Mouse (Mus musculus): Measurements from ENCODE around the gene 6330409D20Rik. TPM values are rescaled to one million over a fixed set of nuclear protein-coding genes. Genes with fewer than 3 reads are reported as not detected.

The 6330409D20Rik gene
- polyA plus RNA-seq, 1 experiment from 2014 or later = 0.38 TPM

DNA sequence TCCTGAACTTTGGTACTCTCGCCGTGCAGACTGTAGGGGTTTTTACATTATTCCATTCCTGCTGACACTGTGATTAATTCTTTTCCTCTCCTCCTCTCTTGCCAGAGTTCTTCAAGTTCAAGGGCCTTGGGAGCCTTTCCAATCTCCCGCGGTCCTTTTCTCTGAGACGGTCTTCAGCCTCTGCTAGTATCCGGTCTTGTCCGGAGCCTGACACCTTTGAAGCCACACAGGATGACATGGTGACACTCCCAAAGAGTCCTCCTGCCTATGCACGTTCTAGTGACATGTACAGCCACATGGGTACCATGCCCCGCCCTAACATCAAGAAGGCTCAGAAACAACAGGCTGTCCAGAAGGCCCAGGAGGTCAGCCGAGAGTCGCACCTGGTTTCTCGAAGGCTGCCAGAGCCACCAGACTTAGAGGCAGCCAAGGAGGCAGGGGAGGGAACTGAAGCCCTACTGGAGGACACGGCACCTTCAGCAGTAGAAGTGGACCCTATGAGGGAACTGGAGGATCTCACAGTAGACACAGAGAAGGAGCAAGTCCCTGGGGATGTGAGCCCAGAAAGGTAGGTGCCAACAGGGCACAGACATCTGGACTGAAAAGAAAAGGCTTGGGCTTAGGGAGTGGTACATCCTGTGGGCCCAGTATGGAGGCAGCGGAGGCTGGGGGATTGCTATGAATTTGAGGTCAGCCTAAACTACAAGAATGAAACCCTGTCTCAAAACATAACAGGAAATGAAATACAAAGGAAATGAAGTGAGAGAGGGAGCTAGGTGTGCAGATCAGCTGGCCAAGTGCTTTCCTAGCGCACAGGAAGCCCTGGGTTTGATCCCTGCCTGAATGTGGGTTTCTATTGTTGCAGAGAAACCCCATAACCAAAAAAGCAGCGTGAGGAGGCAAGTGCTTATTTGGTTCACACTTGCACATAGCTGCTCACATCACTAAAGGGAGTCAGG is 15.7 kb downstream of the 6330409D20Rik start:
- H3K27me3 ChIP-seq (replicated peaks; ENCODE audit: control insufficient read depth, insufficient read depth, low read length) = no peaks in the 10 kb centered on the region
- DNase-seq (ENCODE audit: low spot score) (no peak), ATAC-seq (replicated peaks; ENCODE audit: low FRiP score, low TSS enrichment, low read depth) (no peak)
- H3K27ac ChIP-seq (ENCODE audit: low read depth) = no peak overlapping the region
- H3K9ac ChIP-seq (ENCODE audit: low read length) = no peak overlapping the region
- no peaks in the 10 kb centered on the region; the same call in 1 of the 2 replicates for H3K36me3 ChIP-seq (ENCODE audit: control insufficient read depth, insufficient read depth, low read length)
- 72% methylated on average over 16 of the region's 16 CpGs for WGBS
- H3K9me3 ChIP-seq (ENCODE audit: control insufficient read depth, low read length) = no peaks in the 10 kb centered on the region
- no peak overlapping the region for H3K4me3 ChIP-seq (ENCODE audit: low read depth, low read length)
- H3K4me1 ChIP-seq (replicated peaks; ENCODE audit: control insufficient read depth, insufficient read depth, low read length) = peaks cover 17% of the 10 kb centered on the region
- H3K4me2 ChIP-seq (ENCODE audit: low read length) = no peak overlapping the region

DNA sequence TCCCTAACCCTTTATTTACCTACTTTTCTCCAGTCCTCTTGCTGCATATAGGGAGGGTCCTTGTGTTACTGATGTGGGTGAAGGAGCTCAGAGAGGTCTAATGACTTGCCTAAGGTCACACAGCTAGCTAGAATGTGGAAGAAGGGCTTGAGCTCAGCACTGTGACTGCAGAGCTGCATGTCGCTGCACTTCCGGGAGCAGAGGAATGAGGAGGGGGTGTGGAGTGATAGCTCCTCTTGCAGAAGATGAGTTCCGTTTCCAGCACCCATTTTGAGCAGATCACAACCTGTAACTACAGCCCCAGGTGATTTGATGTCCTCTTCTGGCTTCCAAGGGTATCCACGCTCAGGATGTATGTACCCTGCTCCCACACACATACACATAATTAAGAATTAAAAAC is 16.7 kb downstream of the 6330409D20Rik start:
- Histone ChIP-seq H3K9ac (ENCODE audit: low read length) (no peak overlapping the region), H3K27me3 (replicated peaks; ENCODE audit: control insufficient read depth, insufficient read depth, low read length) (no peaks in the 10 kb centered on the region), H3K9me3 (ENCODE audit: control insufficient read depth, low read length) (no peaks in the 10 kb centered on the region), H3K4me2 (ENCODE audit: low read length) (no peak overlapping the region), H3K36me3 (ENCODE audit: control insufficient read depth, insufficient read depth, low read length) (no peaks in the 10 kb centered on the region; the same call in 1 of the 2 replicates), H3K4me3 (ENCODE audit: low read depth, low read length) (no peak overlapping the region), H3K27ac (ENCODE audit: low read depth) (no peak overlapping the region), H3K4me1 (replicated peaks; ENCODE audit: control insufficient read depth, insufficient read depth, low read length) (peaks cover 17% of the 10 kb centered on the region)
- DNase-seq (ENCODE audit: low spot score) (no peak), ATAC-seq (replicated peaks; ENCODE audit: low FRiP score, low TSS enrichment, low read depth) (no peak)
- 85% methylated on average over 4 of the region's 4 CpGs for WGBS

DNA sequence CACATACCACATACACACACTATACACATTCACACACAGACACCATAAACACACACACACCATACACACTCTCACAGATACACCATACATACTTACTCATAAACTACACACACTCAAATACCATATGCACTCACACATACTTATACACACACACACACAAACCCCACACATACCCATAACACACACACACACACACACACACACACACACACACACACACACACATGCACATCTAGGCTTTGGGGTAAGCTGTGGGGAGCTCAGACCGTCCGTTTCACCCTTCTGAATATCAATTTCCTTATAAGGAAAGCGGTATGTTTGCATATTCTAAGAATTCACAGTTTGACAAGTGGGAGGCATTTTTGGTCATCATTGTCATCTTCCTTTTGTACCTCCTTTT is 18.2 kb downstream of the 6330409D20Rik start:
- Histone ChIP-seq H3K9ac (ENCODE audit: low read length) (no peak overlapping the region), H3K9me3 (ENCODE audit: control insufficient read depth, low read length) (no peaks in the 10 kb centered on the region), H3K27ac (ENCODE audit: low read depth) (no peak overlapping the region), H3K4me2 (ENCODE audit: low read length) (peak overlapping the region; percentile 43), H3K4me1 (replicated peaks; ENCODE audit: control insufficient read depth, insufficient read depth, low read length) (peaks cover 17% of the 10 kb centered on the region), H3K27me3 (replicated peaks; ENCODE audit: control insufficient read depth, insufficient read depth, low read length) (no peaks in the 10 kb centered on the region), H3K36me3 (ENCODE audit: control insufficient read depth, insufficient read depth, low read length) (no peaks in the 10 kb centered on the region; the same call in 1 of the 2 replicates), H3K4me3 (ENCODE audit: low read depth, low read length) (no peak overlapping the region)
- ATAC-seq (replicated peaks; ENCODE audit: low FRiP score, low TSS enrichment, low read depth) (no peak), DNase-seq (ENCODE audit: low spot score) (no peak)
- WGBS = 55% methylated on average over 3 of the region's 3 CpGs

DNA sequence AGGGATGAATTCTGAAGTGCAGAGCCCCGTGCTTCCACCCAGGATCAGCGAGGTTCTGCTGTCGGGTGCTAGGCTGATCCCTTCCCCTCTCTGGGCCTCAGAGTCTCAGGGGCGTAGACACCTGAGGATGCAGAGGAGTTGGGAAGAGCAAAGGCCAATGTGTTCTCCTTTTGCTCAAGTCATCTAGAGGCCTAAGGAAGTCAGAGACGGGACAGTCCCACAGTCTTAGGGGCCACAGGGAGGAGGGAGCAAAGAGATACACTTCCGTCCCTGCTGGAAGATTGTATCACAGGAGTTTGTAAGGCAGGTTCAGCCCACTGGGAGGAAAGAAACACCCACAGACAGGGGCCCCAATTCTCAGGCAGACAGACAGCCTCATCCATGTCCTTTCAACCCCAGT is 18.8 kb downstream of the 6330409D20Rik start:
- Histone ChIP-seq H3K4me2 (ENCODE audit: low read length) (peak overlapping the region; percentile 43), H3K9ac (ENCODE audit: low read length) (no peak overlapping the region), H3K36me3 (ENCODE audit: control insufficient read depth, insufficient read depth, low read length) (no peaks in the 10 kb centered on the region; the same call in 1 of the 2 replicates), H3K4me3 (ENCODE audit: low read depth, low read length) (peak overlapping the region; percentile 25; the same call in 1 of the 2 replicates), H3K4me1 (replicated peaks; ENCODE audit: control insufficient read depth, insufficient read depth, low read length) (peaks cover 17% of the 10 kb centered on the region), H3K27me3 (replicated peaks; ENCODE audit: control insufficient read depth, insufficient read depth, low read length) (no peaks in the 10 kb centered on the region), H3K27ac (ENCODE audit: low read depth) (no peak overlapping the region), H3K9me3 (ENCODE audit: control insufficient read depth, low read length) (no peaks in the 10 kb centered on the region)
- ATAC-seq (replicated peaks; ENCODE audit: low FRiP score, low TSS enrichment, low read depth) (no peak), DNase-seq (ENCODE audit: low spot score) (no peak)
- WGBS = 38% methylated on average over 6 of the region's 6 CpGs

DNA sequence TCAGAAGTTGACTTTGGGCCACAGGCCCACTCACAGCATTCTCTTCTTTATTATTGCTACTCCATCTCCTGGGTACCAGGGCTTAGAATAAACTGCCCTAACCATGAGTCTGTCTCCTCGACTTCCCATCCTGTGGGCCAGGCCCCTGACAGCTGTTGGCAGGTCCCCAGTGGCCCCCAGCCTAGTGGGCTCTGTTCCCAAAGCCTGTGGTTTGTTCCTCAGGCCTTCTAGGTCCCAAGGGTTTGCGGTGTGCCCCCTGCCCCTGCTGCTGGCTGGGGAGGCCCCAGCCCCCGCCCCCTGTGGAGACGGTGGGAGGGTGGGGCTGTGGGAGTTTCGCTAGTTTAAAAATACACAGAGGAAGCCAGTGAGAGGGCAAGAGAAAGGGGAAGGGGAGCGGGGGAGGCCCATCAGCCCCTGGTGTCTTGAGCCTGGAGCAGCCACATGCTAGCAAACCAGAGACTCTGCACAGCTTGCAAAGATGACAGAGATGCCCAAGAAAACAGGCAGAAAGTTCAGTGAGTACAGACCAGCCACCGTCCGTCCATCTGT is 20.1 kb downstream of the 6330409D20Rik start, which contains the start of gene Sh2d3c:
Sh2d3c (plus strand) TSS at position 375 of the 549 bp plus-strand sequence.
- DNase-seq (ENCODE audit: low spot score) = no peak
- H3K9ac ChIP-seq (ENCODE audit: low read length) = 0 out of 2 replicates have a peak within 1 kb of the TSS, but pooled peaks have one; percentile 25
- 0 out of 2 replicates have a peak, but pooled peaks have one; percentile 18 for ATAC-seq (replicated peaks; ENCODE audit: low FRiP score, low TSS enrichment, low read depth)

DNA sequence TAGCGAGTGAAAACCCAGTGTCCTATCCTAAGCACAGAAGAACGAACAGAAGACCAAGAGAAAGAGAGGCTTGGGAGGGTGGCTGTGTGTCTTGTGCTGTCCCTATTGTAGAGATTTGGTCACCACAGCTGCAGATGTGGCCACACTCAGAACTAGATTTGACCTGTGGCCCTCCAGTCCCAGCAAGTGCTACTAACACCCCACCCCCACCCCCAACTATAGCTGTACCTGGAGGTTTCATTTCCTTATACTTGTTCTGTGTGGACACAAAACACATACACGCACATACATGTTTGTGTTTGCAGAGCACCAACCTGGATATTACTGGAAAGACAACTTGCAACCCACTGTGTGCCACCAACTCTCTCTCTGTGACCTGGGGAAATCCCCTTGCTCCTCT is 20.8 kb downstream of the 6330409D20Rik start:
- H3K36me3 ChIP-seq (ENCODE audit: control insufficient read depth, insufficient read depth, low read length) = no peaks in the 10 kb centered on the region

More for the DNA sequence above, 20.1 kb downstream of the 6330409D20Rik start, which contains the start of gene Sh2d3c:
- Histone ChIP-seq H3K4me1 (replicated peaks; ENCODE audit: control insufficient read depth, insufficient read depth, low read length) (peaks cover 17% of the 10 kb centered on the region), H3K27ac (ENCODE audit: low read depth) (peak within 1 kb of the TSS; percentile 71), H3K4me3 (ENCODE audit: low read depth, low read length) (peak within 1 kb of the TSS; percentile 25), H3K9me3 (ENCODE audit: control insufficient read depth, low read length) (no peaks in the 10 kb centered on the region), H3K36me3 (ENCODE audit: control insufficient read depth, insufficient read depth, low read length) (no peaks in the 10 kb centered on the region; the same call in 1 of the 2 replicates), H3K4me2 (ENCODE audit: low read length) (peak within 1 kb of the TSS; percentile 43), H3K27me3 (replicated peaks; ENCODE audit: control insufficient read depth, insufficient read depth, low read length) (no peaks in the 10 kb centered on the region)
- 24% methylated on average over 8 of the region's 8 CpGs for WGBS

DNA sequence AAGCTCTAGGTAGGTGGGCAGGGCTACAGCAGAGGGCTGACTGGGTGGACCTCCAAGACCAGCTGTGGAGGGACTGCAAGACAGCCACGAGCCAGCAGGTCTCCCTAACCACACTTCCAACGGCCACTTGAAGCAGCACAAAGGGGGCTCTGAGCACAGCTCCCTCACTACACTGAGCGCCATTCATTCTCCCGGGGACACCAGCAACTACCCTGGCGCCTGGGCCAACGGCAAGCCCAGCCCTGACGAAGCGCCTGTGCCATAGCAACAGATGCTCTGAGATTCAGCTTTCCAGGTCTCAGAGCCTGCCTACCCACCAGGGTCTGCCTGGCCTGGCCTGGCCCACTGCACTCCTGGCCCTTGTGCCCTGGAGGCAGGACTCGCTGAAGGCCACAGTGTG is 22.1 kb downstream of the 6330409D20Rik start:
- H3K4me2 ChIP-seq (ENCODE audit: low read length) = no peak overlapping the region
- no peaks in the 10 kb centered on the region for H3K27me3 ChIP-seq (replicated peaks; ENCODE audit: control insufficient read depth, insufficient read depth, low read length)
- no peak overlapping the region for H3K4me3 ChIP-seq (ENCODE audit: low read depth, low read length)
- H3K9ac ChIP-seq (ENCODE audit: low read length) = no peak overlapping the region
- H3K4me1 ChIP-seq (replicated peaks; ENCODE audit: control insufficient read depth, insufficient read depth, low read length) = peaks cover 31% of the 10 kb centered on the region
- ATAC-seq (replicated peaks; ENCODE audit: low FRiP score, low TSS enrichment, low read depth) (no peak; the same call in 1 of the 2 replicates), DNase-seq (ENCODE audit: low spot score) (no peak)
- 48% methylated on average over 9 of the region's 9 CpGs for WGBS
- no peaks in the 10 kb centered on the region for H3K9me3 ChIP-seq (ENCODE audit: control insufficient read depth, low read length)
- no peaks in the 10 kb centered on the region for H3K36me3 ChIP-seq (ENCODE audit: control insufficient read depth, insufficient read depth, low read length)
- H3K27ac ChIP-seq (ENCODE audit: low read depth) = no peak overlapping the region

More for the DNA sequence above, 20.8 kb downstream of the 6330409D20Rik start:
- H3K9me3 ChIP-seq (ENCODE audit: control insufficient read depth, low read length) = no peaks in the 10 kb centered on the region
- peaks cover 18% of the 10 kb centered on the region for H3K4me1 ChIP-seq (replicated peaks; ENCODE audit: control insufficient read depth, insufficient read depth, low read length)
- 92% methylated on average over 3 of the region's 3 CpGs for WGBS
- H3K4me2 ChIP-seq (ENCODE audit: low read length) = no peak overlapping the region
- H3K27ac ChIP-seq (ENCODE audit: low read depth) = no peak overlapping the region
- DNase-seq (ENCODE audit: low spot score) (no peak), ATAC-seq (replicated peaks; ENCODE audit: low FRiP score, low TSS enrichment, low read depth) (no peak)
- no peaks in the 10 kb centered on the region for H3K27me3 ChIP-seq (replicated peaks; ENCODE audit: control insufficient read depth, insufficient read depth, low read length)
- H3K4me3 ChIP-seq (ENCODE audit: low read depth, low read length) = no peak overlapping the region
- H3K9ac ChIP-seq (ENCODE audit: low read length) = no peak overlapping the region

DNA sequence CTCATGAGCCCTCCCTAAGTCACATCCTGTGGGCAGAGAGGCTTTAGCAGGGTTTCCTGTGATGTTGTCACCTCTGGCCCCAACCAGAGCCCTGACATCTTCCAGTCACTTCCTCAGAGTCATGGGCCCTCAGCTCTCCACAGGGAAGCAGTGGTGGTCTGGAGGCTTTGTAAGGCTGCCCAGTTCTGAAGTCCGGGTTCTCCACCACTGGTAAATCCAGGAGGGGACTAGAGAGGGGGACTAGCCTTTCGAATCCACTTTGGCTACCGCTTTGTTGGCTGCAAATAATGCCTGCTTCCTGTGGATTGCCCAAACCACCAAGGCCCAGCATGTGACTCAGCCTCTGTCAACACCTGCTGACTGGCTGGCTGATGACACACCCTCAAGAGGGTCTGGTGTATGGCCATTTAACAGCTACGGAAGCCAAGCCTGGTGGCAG is 25.8 kb downstream of the 6330409D20Rik start:
- peaks cover 23% of the 10 kb centered on the region for H3K4me1 ChIP-seq (replicated peaks; ENCODE audit: control insufficient read depth, insufficient read depth, low read length)
- no peak overlapping the region for H3K9ac ChIP-seq (ENCODE audit: low read length)
- ATAC-seq (replicated peaks; ENCODE audit: low FRiP score, low TSS enrichment, low read depth) = no peak
- DNase-seq (ENCODE audit: low spot score) = no peak
- H3K27ac ChIP-seq (ENCODE audit: low read depth) = peak overlapping the region; percentile 60; the same call in 1 of the 2 replicates
- no peaks in the 10 kb centered on the region for H3K27me3 ChIP-seq (replicated peaks; ENCODE audit: control insufficient read depth, insufficient read depth, low read length)
- peaks cover 12% of the 10 kb centered on the region for H3K36me3 ChIP-seq (ENCODE audit: control insufficient read depth, insufficient read depth, low read length)
- WGBS = 39% methylated on average over 4 of the region's 4 CpGs
- no peak overlapping the region for H3K4me3 ChIP-seq (ENCODE audit: low read depth, low read length)
- H3K4me2 ChIP-seq (ENCODE audit: low read length) = no peak overlapping the region
- H3K9me3 ChIP-seq (ENCODE audit: control insufficient read depth, low read length) = no peaks in the 10 kb centered on the region
